Mouse (Mus musculus): ENCODE results near the gene Rbm14. TPM values are rescaled to one million over a fixed set of nuclear protein-coding genes. Genes with fewer than 3 reads are reported as not detected.

The Rbm14 gene
- polyA plus RNA-seq (2016; fragmentation: Nextera tagmentation; extraction: Ambion mirVana) = 104 and 110 TPM in 2 replicates

GRCm38 (mm10) chr19:4811063-4811908 lies at the start of gene Rbm14, which contains the start of gene Gm21992:
Rbm14 (minus strand) TSS chr19:4811634.
Gm21992 (minus strand) TSS chr19:4811612.
- H3K27me3 ChIP-seq = no peaks in the 10 kb centered on the region
- no peaks in the 10 kb centered on the region for H3K9me3 ChIP-seq
- ATAC-seq (ENCODE audit: insufficient number of reproducible peaks, insufficient read depth, low FRiP score, low TSS enrichment) = peak; percentile 98
- peak within 1 kb of the TSS; percentile 94 for H3K27ac ChIP-seq
- under 1% methylated on average over 83 of the region's 83 CpGs for WGBS
- H3K4me2 ChIP-seq (replicated peaks) = peak within 1 kb of the TSS; percentile 89
- H3K4me3 ChIP-seq = peak within 1 kb of the TSS; percentile 92
- peak within 1 kb of the TSS; percentile 80 for H3K9ac ChIP-seq
- H3K4me1 ChIP-seq = peaks cover 25% of the 10 kb centered on the region
- no peaks in the 10 kb centered on the region for H3K36me3 ChIP-seq

GRCm38 (mm10) chr19:4859081-4859480 lies 47.6 kb upstream of the Rbm14 start:
- no peak overlapping the region for H3K4me3 ChIP-seq
- peaks cover 9% of the 10 kb centered on the region; the same call in 1 of the 2 replicates for H3K36me3 ChIP-seq
- no peak for ATAC-seq (ENCODE audit: insufficient number of reproducible peaks, insufficient read depth, low FRiP score, low TSS enrichment)
- H3K27me3 ChIP-seq = no peaks in the 10 kb centered on the region
- no peak overlapping the region; the same call in 1 of the 2 replicates for H3K9ac ChIP-seq
- no peak overlapping the region for H3K4me2 ChIP-seq (replicated peaks)
- WGBS = 75% methylated on average over 6 of the region's 6 CpGs
- H3K27ac ChIP-seq = no peak overlapping the region
- peaks cover 8% of the 10 kb centered on the region for H3K4me1 ChIP-seq
- no peaks in the 10 kb centered on the region for H3K9me3 ChIP-seq

- H3K27me3 ChIP-seq = no peaks in the 10 kb centered on the region
- H3K27ac ChIP-seq = no peak overlapping the region
- H3K9ac ChIP-seq = peak overlapping the region; percentile 82; the same call in 1 of the 2 replicates
- H3K4me2 ChIP-seq (replicated peaks) = peak overlapping the region; percentile 99
- 63% methylated on average over 4 of the region's 4 CpGs for WGBS
- peaks cover 8% of the 10 kb centered on the region for H3K4me1 ChIP-seq
- H3K36me3 ChIP-seq = peaks cover 9% of the 10 kb centered on the region; the same call in 1 of the 2 replicates
- H3K9me3 ChIP-seq = no peaks in the 10 kb centered on the region
- no peak for ATAC-seq (ENCODE audit: insufficient number of reproducible peaks, insufficient read depth, low FRiP score, low TSS enrichment)
- H3K4me3 ChIP-seq = peak overlapping the region; percentile 65
These were observed 44.5 kb upstream of the Rbm14 start for GRCm38 (mm10) chr19:4855951-4856350.

GRCm38 (mm10) chr19:4855470-4855820 lies 44.0 kb upstream of the Rbm14 start:
- peak overlapping the region; percentile 82 for H3K9ac ChIP-seq
- WGBS = 2% methylated on average over 14 of the region's 14 CpGs
- 0 out of 2 replicates have a peak overlapping the region, but pooled peaks have one; percentile 17 for H3K27ac ChIP-seq
- no peaks in the 10 kb centered on the region for H3K27me3 ChIP-seq
- peaks cover 9% of the 10 kb centered on the region; the same call in 1 of the 2 replicates for H3K36me3 ChIP-seq
- H3K4me3 ChIP-seq = peak overlapping the region; percentile 65
- ATAC-seq (ENCODE audit: insufficient number of reproducible peaks, insufficient read depth, low FRiP score, low TSS enrichment) = 0 out of 2 replicates have a peak, but pooled peaks have one; percentile 77
- H3K4me2 ChIP-seq (replicated peaks) = peak overlapping the region; percentile 99
- no peaks in the 10 kb centered on the region for H3K9me3 ChIP-seq
- peaks cover 8% of the 10 kb centered on the region for H3K4me1 ChIP-seq

- Histone ChIP-seq H3K4me1 (peaks cover 8% of the 10 kb centered on the region), H3K4me2 (replicated peaks) (peak within 1 kb of the TSS; percentile 99), H3K27me3 (no peaks in the 10 kb centered on the region), H3K9ac (peak within 1 kb of the TSS; percentile 82), H3K27ac (0 out of 2 replicates have a peak within 1 kb of the TSS, but pooled peaks have one; percentile 17), H3K36me3 (peaks cover 9% of the 10 kb centered on the region; the same call in 1 of the 2 replicates), H3K9me3 (no peaks in the 10 kb centered on the region), H3K4me3 (peak within 1 kb of the TSS; percentile 65)
- 5% methylated on average over 45 of the region's 45 CpGs for WGBS
- 0 out of 2 replicates have a peak, but pooled peaks have one; percentile 59 for ATAC-seq (ENCODE audit: insufficient number of reproducible peaks, insufficient read depth, low FRiP score, low TSS enrichment)
These were observed 43.4 kb upstream of the Rbm14 start, which contains the start of gene Ctsf for GRCm38 (mm10) chr19:4854552-4855469. Ctsf (plus strand) TSS chr19:4855130.

GRCm38 (mm10) chr19:4850281-4850680 lies 38.8 kb upstream of the Rbm14 start:
- Histone ChIP-seq H3K4me1 (peaks cover 1% of the 10 kb centered on the region), H3K9ac (no peak overlapping the region), H3K9me3 (no peaks in the 10 kb centered on the region), H3K27ac (no peak overlapping the region), H3K36me3 (no peaks in the 10 kb centered on the region), H3K4me3 (no peak overlapping the region), H3K4me2 (replicated peaks) (no peak overlapping the region), H3K27me3 (no peaks in the 10 kb centered on the region)
- 41% methylated on average over 5 of the region's 5 CpGs for WGBS
- ATAC-seq (ENCODE audit: insufficient number of reproducible peaks, insufficient read depth, low FRiP score, low TSS enrichment) = no peak

GRCm38 (mm10) chr19:4849800-4850199 lies 38.4 kb upstream of the Rbm14 start:
- Histone ChIP-seq H3K4me1 (no peaks in the 10 kb centered on the region), H3K4me2 (replicated peaks) (no peak overlapping the region), H3K27me3 (no peaks in the 10 kb centered on the region), H3K4me3 (no peak overlapping the region), H3K9ac (no peak overlapping the region), H3K27ac (no peak overlapping the region), H3K9me3 (no peaks in the 10 kb centered on the region), H3K36me3 (no peaks in the 10 kb centered on the region)
- ATAC-seq (ENCODE audit: insufficient number of reproducible peaks, insufficient read depth, low FRiP score, low TSS enrichment) = no peak
- WGBS = 54% methylated on average over 4 of the region's 4 CpGs

GRCm38 (mm10) chr19:4847490-4847889 lies 36.1 kb upstream of the Rbm14 start:
- H3K27ac ChIP-seq = no peak overlapping the region
- no peak overlapping the region for H3K4me2 ChIP-seq (replicated peaks)
- no peaks in the 10 kb centered on the region for H3K9me3 ChIP-seq
- H3K27me3 ChIP-seq = no peaks in the 10 kb centered on the region
- no peaks in the 10 kb centered on the region for H3K4me1 ChIP-seq
- H3K4me3 ChIP-seq = no peak overlapping the region
- H3K9ac ChIP-seq = no peak overlapping the region
- H3K36me3 ChIP-seq = no peaks in the 10 kb centered on the region
- WGBS = 32% methylated on average over 7 of the region's 7 CpGs
- no peak for ATAC-seq (ENCODE audit: insufficient number of reproducible peaks, insufficient read depth, low FRiP score, low TSS enrichment)

GRCm38 (mm10) chr19:4845846-4846245 lies 34.4 kb upstream of the Rbm14 start:
- H3K9me3 ChIP-seq = no peaks in the 10 kb centered on the region
- H3K4me3 ChIP-seq = no peak overlapping the region
- H3K9ac ChIP-seq = no peak overlapping the region
- peaks cover 12% of the 10 kb centered on the region; the same call in 1 of the 2 replicates for H3K27me3 ChIP-seq
- 74% methylated on average over 2 of the region's 2 CpGs for WGBS
- no peak overlapping the region for H3K4me2 ChIP-seq (replicated peaks)
- ATAC-seq (ENCODE audit: insufficient number of reproducible peaks, insufficient read depth, low FRiP score, low TSS enrichment) = no peak
- H3K27ac ChIP-seq = no peak overlapping the region
- H3K4me1 ChIP-seq = no peaks in the 10 kb centered on the region
- H3K36me3 ChIP-seq = no peaks in the 10 kb centered on the region

- Histone ChIP-seq H3K36me3 (no peaks in the 10 kb centered on the region), H3K27ac (no peak overlapping the region), H3K4me1 (peaks cover 14% of the 10 kb centered on the region), H3K9me3 (no peaks in the 10 kb centered on the region), H3K4me2 (replicated peaks) (no peak overlapping the region), H3K27me3 (peaks cover 26% of the 10 kb centered on the region), H3K9ac (no peak overlapping the region), H3K4me3 (no peak overlapping the region)
- ATAC-seq (ENCODE audit: insufficient number of reproducible peaks, insufficient read depth, low FRiP score, low TSS enrichment) = no peak
- WGBS = 73% methylated on average over 2 of the region's 2 CpGs
These were observed 31.2 kb upstream of the Rbm14 start for GRCm38 (mm10) chr19:4842611-4843010.

GRCm38 (mm10) chr19:4840848-4841247 lies 29.4 kb upstream of the Rbm14 start:
- 84% methylated on average over 9 of the region's 9 CpGs for WGBS
- no peak for ATAC-seq (ENCODE audit: insufficient number of reproducible peaks, insufficient read depth, low FRiP score, low TSS enrichment)
- no peaks in the 10 kb centered on the region for H3K9me3 ChIP-seq

More at GRCm38 (mm10) chr19:4840848-4841247, 29.4 kb upstream of the Rbm14 start:
- no peak overlapping the region for H3K27ac ChIP-seq
- no peaks in the 10 kb centered on the region for H3K36me3 ChIP-seq
- no peak overlapping the region for H3K9ac ChIP-seq
- H3K4me2 ChIP-seq (replicated peaks) = no peak overlapping the region
- no peak overlapping the region for H3K4me3 ChIP-seq
- H3K27me3 ChIP-seq = peaks cover 26% of the 10 kb centered on the region
- H3K4me1 ChIP-seq = peaks cover 14% of the 10 kb centered on the region
